9 mouse cellular contexts compared by ENCODE assay signal in genomic region chr5:141574263-141574662, GRCm38 (mm10).
A peak's percentile ranks its signal among the peaks of the same experiment; 100 is the strongest.
DNase-seq lines count a peak whose midpoint lies in the region; ATAC-seq lines count a peak whose summit lies in the region.
"Had no signal": no experiment of that assay in that cellular context is flagged by ENCODE, and none has a peak within 500 bp of the region (broad histone marks: within the 10 kb centered on the region; RNA-seq: fewer than 3 reads in every experiment).

No protein-coding gene starts in this region.

- peaks cover 9% of the 10 kb centered on the region for H3K4me1 ChIP-seq in hindbrain, embryonic 16.5 days (ENCODE audit: control insufficient read depth, insufficient read depth, low read depth, low read length)
- H3K4me1 ChIP-seq in hindbrain, embryonic 13.5 days (replicated peaks), result peaks cover 14% of the 10 kb centered on the region
- H3K4me1 ChIP-seq in forebrain, embryonic 12.5 days, result no peaks in the 10 kb centered on the region

- no peak overlapping the region for H3K4me3 ChIP-seq in hindbrain, embryonic 16.5 days (ENCODE audit: low read length)
- no peak overlapping the region for H3K4me3 ChIP-seq in hindbrain, embryonic 13.5 days
- no peak overlapping the region for H3K4me3 ChIP-seq in forebrain, embryonic 12.5 days (replicated peaks)
- H3K4me3 ChIP-seq: myocyte had no signal

- 80% methylated on average over 1 of the region's 1 CpGs for whole genome bisulfite sequencing in hindbrain, embryonic 16.5 days
- WGBS in hindbrain, embryonic 13.5 days, result 50% methylated on average over 1 of the region's 1 CpGs
- WGBS in forebrain, embryonic 12.5 days, result 81% methylated on average over 1 of the region's 1 CpGs

- H3K27ac ChIP-seq in hindbrain, embryonic 16.5 days (ENCODE audit: low read depth, low read length), result no peak overlapping the region
- no peak overlapping the region for H3K27ac ChIP-seq in hindbrain, embryonic 13.5 days
- no peak overlapping the region for H3K27ac ChIP-seq in forebrain, embryonic 12.5 days

- no peaks in the 10 kb centered on the region for H3K9me3 ChIP-seq in hindbrain, embryonic 16.5 days (ENCODE audit: control insufficient read depth, low read length)
- H3K9me3 ChIP-seq in hindbrain, embryonic 13.5 days, result no peaks in the 10 kb centered on the region
- no peaks in the 10 kb centered on the region for H3K9me3 ChIP-seq in forebrain, embryonic 12.5 days

- H3K27me3 ChIP-seq in hindbrain, embryonic 16.5 days (replicated peaks; ENCODE audit: control insufficient read depth, insufficient read depth, low read length), result no peaks in the 10 kb centered on the region
- no peaks in the 10 kb centered on the region for H3K27me3 ChIP-seq in hindbrain, embryonic 13.5 days
- H3K27me3 ChIP-seq in forebrain, embryonic 12.5 days, result no peaks in the 10 kb centered on the region

- no peak overlapping the region for H3K4me2 ChIP-seq in hindbrain, embryonic 16.5 days (ENCODE audit: low read length)
- no peak overlapping the region for H3K4me2 ChIP-seq in hindbrain, embryonic 13.5 days
- H3K4me2 ChIP-seq in forebrain, embryonic 12.5 days, result no peak overlapping the region

- ATAC-seq in hindbrain, embryonic 16.5 days, result peak; percentile 42; the same call in 1 of the 2 replicates
- ATAC-seq in hindbrain, embryonic 13.5 days (ENCODE audit: low FRiP score), result no peak
- ATAC-seq in forebrain, embryonic 12.5 days (ENCODE audit: low FRiP score), result no peak
- no peak for ATAC-seq in frontal cortex, adult (ENCODE audit: low TSS enrichment)

- DNase-seq in adrenal gland, postnatal 10 days, result peak; percentile 75
- peak; percentile 58 for DNase-seq in gastrocnemius, postnatal 10 days
- peak; percentile 68 to 81 for DNase-seq in kidney, postnatal 4 days
- no peak for DNase-seq in embryo, embryonic 10.5 days (ENCODE audit: low spot score)

- no peak overlapping the region for H3K9ac ChIP-seq in hindbrain, embryonic 16.5 days (ENCODE audit: low read depth, low read length)
- no peak overlapping the region for H3K9ac ChIP-seq in hindbrain, embryonic 13.5 days
- no peak overlapping the region for H3K9ac ChIP-seq in forebrain, embryonic 12.5 days

- no peaks in the 10 kb centered on the region for H3K36me3 ChIP-seq in hindbrain, embryonic 16.5 days (ENCODE audit: control insufficient read depth, insufficient read depth, low read length)
- H3K36me3 ChIP-seq in hindbrain, embryonic 13.5 days, result no peaks in the 10 kb centered on the region
- no peaks in the 10 kb centered on the region for H3K36me3 ChIP-seq in forebrain, embryonic 12.5 days (replicated peaks)
